ENCODE assay signal across 9 mouse cellular contexts in the genomic region with DNA sequence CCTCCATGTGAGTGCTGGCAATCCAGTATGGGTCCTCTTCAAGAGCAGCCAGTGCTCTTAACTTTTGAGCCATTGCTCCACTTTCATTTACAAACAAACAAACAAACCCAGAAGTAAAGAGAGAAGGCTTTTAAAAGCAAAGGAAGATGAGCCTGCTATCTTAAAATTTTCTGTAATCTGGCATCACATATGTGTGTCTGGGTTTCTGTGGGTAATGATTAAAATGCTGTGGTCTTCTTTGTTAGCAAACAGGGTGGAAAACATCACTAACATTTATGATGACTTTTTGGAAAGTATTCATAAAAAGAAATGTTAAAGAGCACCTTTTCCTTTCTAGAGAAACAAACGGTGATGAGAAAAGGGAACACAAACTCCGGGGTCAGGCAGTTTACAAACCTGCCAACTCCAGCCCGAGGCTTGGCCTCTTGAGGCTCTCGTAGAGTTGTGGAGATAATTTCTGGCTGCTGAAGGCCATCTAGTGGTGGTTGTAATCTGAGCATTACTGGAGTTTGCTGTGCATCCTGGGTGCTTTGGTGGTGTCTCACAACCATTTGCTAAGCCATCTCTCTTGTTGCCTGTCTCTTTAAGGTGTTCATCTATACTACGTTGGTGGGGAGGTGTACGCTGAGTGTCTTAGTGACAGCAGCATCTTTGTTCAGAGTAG. TPM values are rescaled to one million over a fixed set of nuclear protein-coding genes. Genes with fewer than 3 reads are reported as not detected.
DNase-seq lines count a peak whose midpoint lies in the region; ATAC-seq and TF ChIP-seq lines count a peak whose summit lies in the region.
"Had no signal": no experiment of that assay in that cellular context is flagged by ENCODE, and none has a peak within 500 bp of the region (broad histone marks: within the 10 kb centered on the region; RNA-seq: fewer than 3 reads in every experiment).

No protein-coding gene starts in this region.

- H3K4me2 ChIP-seq in hindbrain, postnatal 0 days (ENCODE audit: low read depth, low read length) = no peak overlapping the region
- H3K4me2 ChIP-seq in hindbrain, embryonic 16.5 days (ENCODE audit: low read length) = no peak overlapping the region
- no peak overlapping the region for H3K4me2 ChIP-seq in liver, embryonic 11.5 days
- no peak overlapping the region for H3K4me2 ChIP-seq in neural tube, embryonic 15.5 days
- H3K4me2 ChIP-seq: neural tube, embryonic 13.5 days had no signal

- H3K9me3 ChIP-seq in hindbrain, postnatal 0 days (ENCODE audit: low read length) = no peaks in the 10 kb centered on the region
- no peaks in the 10 kb centered on the region for H3K9me3 ChIP-seq in hindbrain, embryonic 16.5 days (ENCODE audit: control insufficient read depth, low read length)
- H3K9me3 ChIP-seq in liver, embryonic 11.5 days (ENCODE audit: control insufficient read depth, low read length) = no peaks in the 10 kb centered on the region
- no peaks in the 10 kb centered on the region for H3K9me3 ChIP-seq in neural tube, embryonic 15.5 days (replicated peaks)
- H3K9me3 ChIP-seq: neural tube, embryonic 13.5 days had no signal

- TF ChIP-seq CTCF in hindbrain, postnatal 0 days (IDR thresholded peaks at IDR 0.05; ENCODE audit: low read depth) = peak; percentile 76

- no peak overlapping the region for H3K4me3 ChIP-seq in hindbrain, postnatal 0 days (ENCODE audit: low read length)
- H3K4me3 ChIP-seq in hindbrain, embryonic 16.5 days (ENCODE audit: low read length) = no peak overlapping the region
- H3K4me3 ChIP-seq in liver, embryonic 11.5 days (ENCODE audit: low read depth, low read length) = no peak overlapping the region
- H3K4me3 ChIP-seq in neural tube, embryonic 15.5 days (replicated peaks) = no peak overlapping the region
- H3K4me3 ChIP-seq: neural tube, embryonic 13.5 days had no signal

- WGBS in hindbrain, postnatal 0 days = 42% methylated on average over 6 of the region's 6 CpGs
- WGBS in hindbrain, embryonic 16.5 days = 60% methylated on average over 6 of the region's 6 CpGs
- WGBS in liver, embryonic 11.5 days = 54% methylated on average over 6 of the region's 6 CpGs
- 60% methylated on average over 6 of the region's 6 CpGs for WGBS in neural tube, embryonic 15.5 days

- no peaks in the 10 kb centered on the region for H3K27me3 ChIP-seq in hindbrain, postnatal 0 days (ENCODE audit: insufficient read depth, low read length)
- H3K27me3 ChIP-seq in hindbrain, embryonic 16.5 days (replicated peaks; ENCODE audit: control insufficient read depth, insufficient read depth, low read length) = no peaks in the 10 kb centered on the region
- no peaks in the 10 kb centered on the region for H3K27me3 ChIP-seq in liver, embryonic 11.5 days (replicated peaks; ENCODE audit: control insufficient read depth, insufficient read depth, low read length)
- H3K27me3 ChIP-seq in neural tube, embryonic 15.5 days (replicated peaks) = no peaks in the 10 kb centered on the region
- H3K27me3 ChIP-seq: neural tube, embryonic 13.5 days had no signal

- H3K9ac ChIP-seq in hindbrain, postnatal 0 days (replicated peaks; ENCODE audit: low read length) = no peak overlapping the region
- H3K9ac ChIP-seq in hindbrain, embryonic 16.5 days (ENCODE audit: low read depth, low read length) = no peak overlapping the region
- no peak overlapping the region for H3K9ac ChIP-seq in liver, embryonic 11.5 days (ENCODE audit: low read depth, low read length)
- no peak overlapping the region for H3K9ac ChIP-seq in neural tube, embryonic 15.5 days (replicated peaks)
- H3K9ac ChIP-seq: neural tube, embryonic 13.5 days had no signal

- peaks cover 39% of the 10 kb centered on the region; the same call in 1 of the 2 replicates for H3K36me3 ChIP-seq in hindbrain, postnatal 0 days (ENCODE audit: insufficient read depth, low read length)
- H3K36me3 ChIP-seq in hindbrain, embryonic 16.5 days (ENCODE audit: control insufficient read depth, insufficient read depth, low read length) = peaks cover 21% of the 10 kb centered on the region
- peaks cover 29% of the 10 kb centered on the region; the same call in 1 of the 2 replicates for H3K36me3 ChIP-seq in liver, embryonic 11.5 days (ENCODE audit: control insufficient read depth, insufficient read depth, low read length)
- H3K36me3 ChIP-seq in neural tube, embryonic 15.5 days = peaks cover 72% of the 10 kb centered on the region

- no peak overlapping the region for H3K27ac ChIP-seq in hindbrain, postnatal 0 days
- no peak overlapping the region for H3K27ac ChIP-seq in hindbrain, embryonic 16.5 days (ENCODE audit: low read depth, low read length)
- H3K27ac ChIP-seq in liver, embryonic 11.5 days (ENCODE audit: low read depth, low read length) = no peak overlapping the region
- H3K27ac ChIP-seq in neural tube, embryonic 15.5 days (replicated peaks) = no peak overlapping the region
- H3K27ac ChIP-seq: neural tube, embryonic 13.5 days had no signal

- no peaks in the 10 kb centered on the region for H3K4me1 ChIP-seq in hindbrain, postnatal 0 days (ENCODE audit: insufficient read depth, low read length)
- no peaks in the 10 kb centered on the region for H3K4me1 ChIP-seq in hindbrain, embryonic 16.5 days (ENCODE audit: control insufficient read depth, insufficient read depth, low read depth, low read length)
- H3K4me1 ChIP-seq in liver, embryonic 11.5 days (replicated peaks; ENCODE audit: control insufficient read depth, insufficient read depth, low read length) = no peaks in the 10 kb centered on the region
- no peaks in the 10 kb centered on the region for H3K4me1 ChIP-seq in neural tube, embryonic 15.5 days
- H3K4me1 ChIP-seq: neural tube, embryonic 13.5 days had no signal

- DNase-seq in hindbrain, postnatal 0 days (ENCODE audit: low spot score) = peak; percentile 74
- peak; percentile 46 for DNase-seq in 416B (ENCODE audit: low read depth)
- DNase-seq in CD4-positive helper T cell, adult 2 months (ENCODE audit: low read depth, low spot score) = peak; percentile 35
- peak; percentile 22 to 49 for DNase-seq in cerebellum, postnatal 25 days
- no peak for DNase-seq in liver, embryonic 11.5 days (ENCODE audit: low spot score)
- no peak for DNase-seq in spleen, adult 12 weeks (ENCODE audit: low spot score)

- peak; percentile 45; the same call in 1 of the 2 replicates for ATAC-seq in hindbrain, postnatal 0 days
- no peak for ATAC-seq in hindbrain, embryonic 16.5 days
- peak; percentile 36; the same call in 1 of the 2 replicates for ATAC-seq in liver, embryonic 11.5 days (replicated peaks; ENCODE audit: low FRiP score)
- no peak for ATAC-seq in neural tube, embryonic 15.5 days (ENCODE audit: low FRiP score)

RNA-seq across cellular contexts. Expression of gene Gm45623, which starts 18.3 kb away (rescaled TPM):
- 12.4 and 15.1 TPM in 2 replicates for total RNA-seq in hindbrain, postnatal 0 days (2014; rRNA removed)
- polyA plus RNA-seq in hindbrain, postnatal 0 days (2015; fragmentation: Nextera tagmentation; extraction: Ambion mirVana) = 2.2 and 2.4 TPM in 2 replicates
- polyA plus RNA-seq in hindbrain, embryonic 16.5 days (2015; fragmentation: Nextera tagmentation; extraction: Ambion mirVana) = 2.5 and 2.8 TPM in 2 replicates
- polyA plus RNA-seq in liver, embryonic 11.5 days (2014; fragmentation: Nextera tagmentation; extraction: Ambion mirVana) = not detected in 2 replicates
- 2.1 and 2.7 TPM in 2 replicates for polyA plus RNA-seq in neural tube, embryonic 15.5 days (2015; fragmentation: Nextera tagmentation; extraction: Ambion mirVana)

RNA-seq across cellular contexts. Expression of gene Smad5, which starts 32.5 kb away (rescaled TPM):
- 39.5 and 40.5 TPM in 2 replicates for total RNA-seq in hindbrain, postnatal 0 days (2014; rRNA removed)
- 14.2 and 17.7 TPM in 2 replicates for polyA plus RNA-seq in hindbrain, postnatal 0 days (2015; fragmentation: Nextera tagmentation; extraction: Ambion mirVana)
- polyA plus RNA-seq in hindbrain, embryonic 16.5 days (2015; fragmentation: Nextera tagmentation; extraction: Ambion mirVana) = 17.2 and 21.3 TPM in 2 replicates
- 16.8 and 18.5 TPM in 2 replicates for polyA plus RNA-seq in liver, embryonic 11.5 days (2014; fragmentation: Nextera tagmentation; extraction: Ambion mirVana)
- 16.3 and 19.0 TPM in 2 replicates for polyA plus RNA-seq in neural tube, embryonic 15.5 days (2015; fragmentation: Nextera tagmentation; extraction: Ambion mirVana)

Comparison
In these comparisons a context has a peak if more than half of its experiments do, and no peak if none do; other contexts are left out.
1. ATAC-seq: peak in hindbrain, postnatal 0 days (single experiment) and liver, embryonic 11.5 days (single experiment); none in hindbrain, embryonic 16.5 days (single experiment) and neural tube, embryonic 15.5 days (single experiment).
2. DNase-seq: peak in hindbrain, postnatal 0 days (single experiment), 416B (single experiment), CD4-positive helper T cell, adult 2 months (single experiment) and cerebellum, postnatal 25 days (2 of 2); none in liver, embryonic 11.5 days (single experiment) and spleen, adult 12 weeks (single experiment).